Mouse (Mus musculus) embryonic fibroblast, embryonic 13.5 days (primary cell): ENCODE results near the gene Foxn1. TPM values are rescaled to one million over a fixed set of nuclear protein-coding genes. Genes with fewer than 3 reads are reported as not detected.
A peak's percentile ranks its signal among the peaks of the same experiment; 100 is the strongest.

Experiments
- H3K27ac ChIP-seq: 2 replicates; pipeline ENCODE4 v1.5.1; 2012; ENCODE audit warnings: low read length, control low read depth, inconsistent platforms; ENCODE audit not compliant: insufficient read depth
- H3K4me1 ChIP-seq: 2 replicates; pipeline ENCODE4 v1.6.1; 2011; ENCODE audit warnings: low read length; ENCODE audit not compliant: control insufficient read depth, insufficient read depth
- H3K4me3 ChIP-seq: 2 replicates; pipeline ENCODE4 v1.5.1; 2011; ENCODE audit warnings: mild to moderate bottlenecking, control low read depth, low read length; ENCODE audit not compliant: insufficient read depth
- CTCF ChIP-seq: IDR thresholded peaks from 2 replicates; pipeline ENCODE4 v1.5.1; 2011; ENCODE audit warnings: mild to moderate bottlenecking, control low read depth, low read length, moderate library complexity, borderline replicate concordance; ENCODE audit not compliant: insufficient read depth
- POLR2A ChIP-seq: IDR thresholded peaks from 2 replicates; pipeline ENCODE4 v1.6.1; 2011; ENCODE audit warnings: low read depth, mild to moderate bottlenecking, control low read depth, low read length, moderate library complexity
- polyA plus RNA-seq: library from polyadenylated mRNA; stranded (reverse); fragments of >200 nt; gene quantifications from 2 replicates; pipeline ENCODE4 v1.2.4, GENCODE M21; 2011; ENCODE audit warnings: low read depth; ENCODE audit not compliant: missing spikeins, insufficient read length

Gene Foxn1
- polyA plus RNA-seq, 1 experiment, result not detected

DNA sequence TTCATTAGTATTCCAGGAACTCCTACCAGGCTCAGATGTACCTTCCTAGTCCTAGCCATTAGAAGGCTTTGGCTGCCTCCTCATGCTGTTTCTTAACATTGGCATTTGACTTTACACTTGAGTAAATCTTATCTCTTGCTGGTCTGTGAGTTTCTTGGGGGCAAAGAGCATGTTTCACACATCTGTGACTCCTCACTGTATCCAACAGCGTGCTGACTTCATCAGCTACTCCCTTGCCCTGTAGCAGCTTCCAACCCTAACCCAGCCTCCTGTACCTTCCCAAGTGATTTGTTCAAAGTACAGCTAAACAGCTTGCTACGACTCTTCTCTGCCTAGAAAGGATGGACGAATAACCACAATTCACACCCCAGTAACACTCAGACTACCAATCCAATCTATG, 15.1 kb upstream of the Foxn1 start:
- no peak for TF ChIP-seq POLR2A
- TF ChIP-seq CTCF, result no peak
- H3K4me3 ChIP-seq, result no peak overlapping the region
- H3K4me1 ChIP-seq, result no peaks in the 10 kb centered on the region
- no peak overlapping the region for H3K27ac ChIP-seq

- Histone ChIP-seq H3K4me3 (no peak overlapping the region), H3K4me1 (no peaks in the 10 kb centered on the region), H3K27ac (no peak overlapping the region)
- TF ChIP-seq POLR2A (no peak), CTCF (no peak)
Observed at GRCm38 (mm10) chr11:78400936-78401335, 14.6 kb upstream of the Foxn1 start.

DNA sequence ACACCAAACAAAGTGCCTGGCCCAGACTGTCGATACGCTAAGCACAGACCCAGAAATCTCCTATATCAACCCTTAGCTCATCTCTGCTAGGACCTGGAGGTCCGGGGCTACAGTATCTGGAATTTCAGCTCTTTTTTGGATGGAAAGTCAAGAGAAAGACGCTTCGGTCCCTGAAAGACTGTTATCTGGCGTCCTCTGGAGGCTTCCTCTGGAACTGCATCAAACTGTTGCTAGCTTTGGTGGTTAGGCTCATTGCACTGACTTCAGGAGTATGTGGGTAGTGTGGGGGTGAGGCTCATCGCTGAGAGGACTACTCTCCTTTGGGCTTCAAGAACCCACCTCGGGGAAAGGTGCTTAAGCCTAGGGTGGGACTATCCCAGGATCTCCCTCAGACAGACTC, 13.3 kb upstream of the Foxn1 start:
- no peak overlapping the region for H3K4me3 ChIP-seq
- no peaks in the 10 kb centered on the region for H3K4me1 ChIP-seq
- TF ChIP-seq POLR2A (no peak), CTCF (peak; percentile 56; the same call in 1 of the 2 replicates)
- no peak overlapping the region for H3K27ac ChIP-seq

GRCm38 (mm10) chr11:78398212-78398611, 11.9 kb upstream of the Foxn1 start:
- H3K4me1 ChIP-seq, result no peaks in the 10 kb centered on the region
- H3K27ac ChIP-seq, result no peak overlapping the region
- no peak overlapping the region for H3K4me3 ChIP-seq
- TF ChIP-seq CTCF (no peak), POLR2A (no peak)

- no peaks in the 10 kb centered on the region for H3K4me1 ChIP-seq
- H3K4me3 ChIP-seq, result no peak overlapping the region
- no peak for TF ChIP-seq POLR2A
- TF ChIP-seq CTCF, result peak; percentile 52
- H3K27ac ChIP-seq, result no peak overlapping the region
Observed at GRCm38 (mm10) chr11:78397397-78397796, 11.0 kb upstream of the Foxn1 start.

- TF ChIP-seq POLR2A, result no peak
- TF ChIP-seq CTCF, result no peak
- Histone ChIP-seq H3K27ac (no peak overlapping the region), H3K4me1 (no peaks in the 10 kb centered on the region), H3K4me3 (no peak overlapping the region)
Observed at GRCm38 (mm10) chr11:78396950-78397349, 10.6 kb upstream of the Foxn1 start.

DNA sequence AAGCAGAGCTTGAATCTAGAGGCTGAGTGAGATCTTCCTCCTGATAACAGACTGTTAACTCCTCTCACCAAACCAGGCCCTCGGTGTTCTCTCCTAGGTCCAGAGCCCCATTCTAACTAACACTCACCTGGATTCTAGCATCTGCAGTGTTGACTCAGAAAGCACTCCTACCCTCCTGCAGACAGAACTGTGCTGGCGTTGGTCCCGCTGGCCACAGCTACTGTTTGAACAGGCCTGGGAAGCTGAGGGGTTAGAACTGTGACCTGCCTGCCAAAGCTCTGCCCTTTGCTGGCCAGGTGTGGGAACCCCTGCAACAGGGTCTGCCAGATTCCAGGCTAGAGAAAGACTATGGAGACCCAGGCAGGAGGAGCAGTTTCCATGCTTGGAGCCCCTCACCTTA, 6.4 kb upstream of the Foxn1 start:
- Histone ChIP-seq H3K27ac (no peak overlapping the region), H3K4me1 (no peaks in the 10 kb centered on the region), H3K4me3 (no peak overlapping the region)
- TF ChIP-seq CTCF (no peak), POLR2A (no peak)

- Histone ChIP-seq H3K4me1 (peaks cover 14% of the 10 kb centered on the region), H3K4me3 (no peak overlapping the region), H3K27ac (no peak overlapping the region)
- no peak for TF ChIP-seq CTCF
Observed at GRCm38 (mm10) chr11:78385776-78386175, 582 bp downstream of the Foxn1 start.

- TF ChIP-seq CTCF (no peak), POLR2A (no peak)
- no peak overlapping the region for H3K4me3 ChIP-seq
- peak overlapping the region; percentile 77; the same call in 1 of the 2 replicates for H3K27ac ChIP-seq
- peaks cover 14% of the 10 kb centered on the region for H3K4me1 ChIP-seq
Observed at GRCm38 (mm10) chr11:78382701-78383100, 3.7 kb downstream of the Foxn1 start.

DNA sequence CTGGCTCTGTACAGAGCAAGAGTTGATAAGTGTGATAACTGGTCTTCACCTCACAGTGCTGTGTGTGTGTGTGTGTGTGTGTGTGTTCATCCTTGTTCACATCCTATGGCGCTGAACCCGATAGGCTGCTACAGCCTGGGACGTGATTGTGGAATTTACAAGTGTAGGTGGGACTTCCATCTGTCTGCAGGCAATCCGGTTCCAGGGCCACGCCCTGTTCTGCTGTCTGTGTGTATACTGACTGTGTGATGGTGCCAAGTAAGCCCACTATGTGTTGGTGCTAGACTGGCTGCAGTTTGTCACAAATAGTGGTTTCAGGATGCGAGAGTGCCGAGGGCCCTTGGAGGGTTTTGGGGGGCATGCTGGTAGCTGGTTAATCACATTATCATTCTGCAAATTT, 4.1 kb downstream of the Foxn1 start:
- H3K27ac ChIP-seq, result peak overlapping the region; percentile 22; the same call in 1 of the 2 replicates
- H3K4me1 ChIP-seq, result peaks cover 14% of the 10 kb centered on the region
- TF ChIP-seq CTCF (no peak), POLR2A (no peak)
- H3K4me3 ChIP-seq, result no peak overlapping the region

DNA sequence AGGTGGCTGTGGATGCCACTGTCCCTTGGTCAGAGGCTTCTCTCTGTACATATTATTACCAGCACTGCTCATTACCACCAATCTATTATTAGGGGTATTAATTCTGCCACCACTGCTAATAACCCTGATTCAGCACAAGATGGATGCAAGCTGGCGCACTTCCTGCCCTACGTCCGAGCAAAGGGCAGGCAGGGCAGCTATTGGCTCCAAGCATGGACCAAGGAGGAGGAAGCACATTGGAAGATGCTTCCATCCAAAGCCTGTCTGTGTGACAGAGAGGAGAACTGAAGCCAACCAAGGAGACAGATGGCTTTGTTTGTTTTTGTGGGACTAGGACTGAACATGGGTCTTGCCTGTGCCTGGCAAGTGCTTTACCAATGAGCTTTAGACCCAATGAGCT, 5.4 kb downstream of the Foxn1 start:
- TF ChIP-seq CTCF, result no peak
- TF ChIP-seq POLR2A, result no peak
- Histone ChIP-seq H3K4me1 (peaks cover 14% of the 10 kb centered on the region), H3K4me3 (no peak overlapping the region), H3K27ac (no peak overlapping the region)
